Mouse (Mus musculus): ENCODE data around the gene Mettl7b.

GRCm38 (mm10) chr10:128968341-128968749, 7.6 kb upstream of the Mettl7b start:
- no peak for TF ChIP-seq CTCF (IDR thresholded peaks at IDR 0.05; ENCODE audit: control insufficient read depth, insufficient read depth, insufficient read length)
- TF ChIP-seq MAX (IDR thresholded peaks at IDR 0.05): no peak
- no peak for TF ChIP-seq CEBPB (IDR thresholded peaks at IDR 0.05; ENCODE audit: low read depth)
- TF ChIP-seq FOSL1 (IDR thresholded peaks at IDR 0.05; ENCODE audit: insufficient read depth, low read length, poor library complexity, severe bottlenecking): no peak
- TF ChIP-seq USF1 (IDR thresholded peaks at IDR 0.05; ENCODE audit: low read depth): no peak

Data from C2C12 (cell line).